Mouse (Mus musculus) liver, embryonic 14.5 days (tissue): ENCODE measurements around the gene Grtp1. TPM values are rescaled to one million over a fixed set of nuclear protein-coding genes. Genes with fewer than 3 reads are reported as not detected.

Experiments
- ATAC-seq: fragments of 200-750 bp; cut with Nextera tagmentation; 2 replicates; pipeline ENCODE4 v1.8.0; 2017; ENCODE audit warnings: moderate number of reproducible peaks, mild to moderate bottlenecking, moderate library complexity; ENCODE audit not compliant: insufficient read depth
- DNase-seq, 3 experiments: peaks; one replicate each; pipeline ENCODE4 v3.0.0-alpha.2; 2012 to 2013; ENCODE audit warnings: low read depth in 3 of 3, low spot score in 3 of 3
- H3K27ac ChIP-seq: fragments of 300-500 bp; sonication (generic); 2 replicates; pipeline ENCODE4 v1.5.1; 2014; ENCODE audit warnings: moderate library complexity, mild to moderate bottlenecking, control low read depth, inconsistent platforms
- H3K27me3 ChIP-seq: fragments of 300-500 bp; sonication (generic); 2 replicates; pipeline ENCODE4 v1.6.1; 2014; ENCODE audit warnings: mild to moderate bottlenecking, low read length, moderate library complexity; ENCODE audit not compliant: control insufficient read depth, insufficient read depth
- H3K36me3 ChIP-seq: fragments of 300-500 bp; sonication (generic); replicated peaks from 2 replicates; pipeline ENCODE4 v1.6.1; 2014; ENCODE audit warnings: low read depth; ENCODE audit not compliant: control insufficient read depth, insufficient read depth
- H3K4me1 ChIP-seq, 2 experiments: fragments of 200-500 bp in 1 of 2; fragments of 300-500 bp in 1 of 2; sonication (generic) in 1 of 2; replicated peaks; 2 replicates each; pipeline ENCODE4 v1.6.1; 2012 to 2014; ENCODE audit warnings: antibody characterized with exemption in 1 of 2, inconsistent platforms in 1 of 2, low read length in 1 of 2; ENCODE audit not compliant: control insufficient read depth in 2 of 2, insufficient read depth in 2 of 2
- H3K4me2 ChIP-seq: fragments of 300-500 bp; sonication (generic); 2 replicates; pipeline ENCODE4 v1.6.1; 2014; ENCODE audit warnings: low read depth, mild to moderate bottlenecking, control low read depth, moderate library complexity
- H3K4me3 ChIP-seq, 2 experiments: fragments of 200-500 bp in 1 of 2; fragments of 300-500 bp in 1 of 2; sonication (generic) in 1 of 2; 2 replicates each; pipeline ENCODE4 v1.5.1; 2012 to 2014; ENCODE audit warnings: low read depth in 2 of 2, low read length in 2 of 2, mild to moderate bottlenecking in 2 of 2, control low read depth in 1 of 2, inconsistent platforms in 1 of 2, moderate library complexity in 1 of 2; ENCODE audit not compliant: insufficient read depth in 1 of 2
- H3K9ac ChIP-seq: fragments of 300-500 bp; sonication (generic); replicated peaks from 2 replicates; pipeline ENCODE4 v1.6.1; 2014; ENCODE audit warnings: mild to moderate bottlenecking, control low read depth, moderate library complexity
- H3K9me3 ChIP-seq: fragments of 300-500 bp; sonication (generic); 2 replicates; pipeline ENCODE4 v1.6.1; 2016; ENCODE audit warnings: low read length, mixed read lengths; ENCODE audit not compliant: control insufficient read depth
- CTCF ChIP-seq: IDR thresholded peaks from 2 replicates; pipeline ENCODE4 v1.5.1; 2016; ENCODE audit warnings: antibody characterized with exemption, low read depth, control low read depth
- EP300 ChIP-seq: IDR thresholded peaks from 2 replicates; pipeline ENCODE4 v1.6.1; 2016; ENCODE audit warnings: antibody characterized with exemption, low read depth
- WGBS: fragments of 180-500 bp; shearing (Covaris S2); extraction: QIAGEN DNeasy Blood & Tissue Kit; methylation state at CpG from one replicate; pipeline ENCODE4 v1.1.7; 2014; ENCODE audit not compliant: insufficient replicate concordance; 5-methylcytosine and 5-hydroxymethylcytosine counted together
- polyA plus RNA-seq, 2 experiments: library from polyadenylated mRNA; depleted of rRNA in 1 of 2; stranded (reverse) in 1 of 2; unstranded in 1 of 2; fragments of >200 nt; fragmentation: Nextera tagmentation in 1 of 2; extraction: Ambion mirVana in 1 of 2; gene quantifications; 2 replicates each; pipeline versions ENCODE4 v1.2.1 to v1.2.3; 2012 to 2014

Grtp1 gene
- polyA plus RNA-seq, 2 experiments, result 5.7 to 9.5 TPM

- TF ChIP-seq EP300 (no peak), CTCF (no peak)
- Histone ChIP-seq H3K4me3 (peak overlapping the region; percentile 79 to 88), H3K36me3 (no peaks in the 10 kb centered on the region; the same call in 1 of the 2 replicates), H3K9me3 (no peaks in the 10 kb centered on the region), H3K27me3 (no peaks in the 10 kb centered on the region), H3K27ac (peak overlapping the region; percentile 91), H3K4me1 (peaks cover 37 to 49% of the 10 kb centered on the region in 2 experiments), H3K9ac (peak overlapping the region; percentile 97), H3K4me2 (peak overlapping the region; percentile 84)
- WGBS, result 2% methylated on average over 18 of the region's 18 CpGs
- ATAC-seq (peak; percentile 50; the same call in 1 of the 2 replicates), DNase-seq (no peak)
Observed at GRCm38 (mm10) chr8:13201013-13201334, 554 bp upstream of the Grtp1 start.

GRCm38 (mm10) chr8:13199385-13200061, 897 bp downstream of the Grtp1 start:
- TF ChIP-seq EP300 (no peak), CTCF (no peak)
- peak overlapping the region; percentile 79 to 88 for H3K4me3 ChIP-seq
- H3K4me2 ChIP-seq, result peak overlapping the region; percentile 84
- H3K9me3 ChIP-seq, result no peaks in the 10 kb centered on the region
- H3K27ac ChIP-seq, result no peak overlapping the region
- 31% methylated on average over 14 of the region's 14 CpGs for WGBS
- H3K9ac ChIP-seq, result peak overlapping the region; percentile 97
- H3K36me3 ChIP-seq, result no peaks in the 10 kb centered on the region; the same call in 1 of the 2 replicates
- peaks cover 22 to 35% of the 10 kb centered on the region in 2 experiments for H3K4me1 ChIP-seq
- no peak for DNase-seq
- no peak for ATAC-seq
- H3K27me3 ChIP-seq, result no peaks in the 10 kb centered on the region

- peaks cover 9 to 18% of the 10 kb centered on the region in 2 experiments for H3K4me1 ChIP-seq
Observed at GRCm38 (mm10) chr8:13197493-13197892, 2.9 kb downstream of the Grtp1 start.

GRCm38 (mm10) chr8:13194818-13195217, 5.6 kb downstream of the Grtp1 start:
- H3K27me3 ChIP-seq, result no peaks in the 10 kb centered on the region
- no peaks in the 10 kb centered on the region for H3K9me3 ChIP-seq
- H3K9ac ChIP-seq, result no peak overlapping the region
- 59% methylated on average over 10 of the region's 10 CpGs for WGBS
- TF ChIP-seq EP300 (no peak), CTCF (no peak)
- no peak for ATAC-seq
- peaks cover 4 to 9% of the 10 kb centered on the region in 2 experiments for H3K4me1 ChIP-seq
- no peak overlapping the region for H3K4me3 ChIP-seq
- no peak for DNase-seq
- H3K4me2 ChIP-seq, result no peak overlapping the region
- no peak overlapping the region for H3K27ac ChIP-seq
- H3K36me3 ChIP-seq, result no peaks in the 10 kb centered on the region

More at GRCm38 (mm10) chr8:13197493-13197892, 2.9 kb downstream of the Grtp1 start:
- H3K9me3 ChIP-seq, result no peaks in the 10 kb centered on the region
- no peak overlapping the region for H3K4me2 ChIP-seq
- no peak overlapping the region for H3K4me3 ChIP-seq
- no peaks in the 10 kb centered on the region for H3K36me3 ChIP-seq
- WGBS, result 80% methylated on average over 5 of the region's 5 CpGs
- no peaks in the 10 kb centered on the region for H3K27me3 ChIP-seq
- no peak for DNase-seq
- no peak overlapping the region for H3K27ac ChIP-seq
- no peak for ATAC-seq
- H3K9ac ChIP-seq, result no peak overlapping the region
- no peak for TF ChIP-seq EP300
- no peak for TF ChIP-seq CTCF

GRCm38 (mm10) chr8:13190235-13190634, 10.2 kb downstream of the Grtp1 start:
- Histone ChIP-seq H3K4me1 (no peaks in the 10 kb centered on the region), H3K4me2 (no peak overlapping the region), H3K27me3 (no peaks in the 10 kb centered on the region), H3K9me3 (no peaks in the 10 kb centered on the region), H3K27ac (no peak overlapping the region), H3K4me3 (no peak overlapping the region), H3K9ac (no peak overlapping the region), H3K36me3 (no peaks in the 10 kb centered on the region)
- no peak for TF ChIP-seq CTCF
- TF ChIP-seq EP300, result no peak
- WGBS, result 80% methylated on average over 8 of the region's 8 CpGs
- ATAC-seq (no peak), DNase-seq (no peak)
